Mouse (Mus musculus) left cerebral cortex, postnatal 36 days (tissue): ENCODE data around the gene Cox10. TPM values are rescaled to one million over a fixed set of nuclear protein-coding genes. Genes with fewer than 3 reads are reported as not detected.

Source experiments
- DNase-seq, 2 experiments: peaks; one replicate each; pipeline ENCODE4 v3.0.0; 2021 to 2022; ENCODE audit warnings: low spot score in 2 of 2, mixed read lengths in 1 of 2
- intact Hi-C: fragments of 180-260 bp; cut with DNase I; formaldehyde crosslinking; loops from one replicate; pipeline ENCODE4 v1.15.1; 2025
- total RNA-seq, 2 experiments: library from RNA; stranded (reverse); gene quantifications; 2 replicates each; pipeline ENCODE4 v1.2.3; 2021

The Cox10 gene
- total RNA-seq, 2 experiments from 2014 or later: 21.9 to 23.0 TPM

DNA sequence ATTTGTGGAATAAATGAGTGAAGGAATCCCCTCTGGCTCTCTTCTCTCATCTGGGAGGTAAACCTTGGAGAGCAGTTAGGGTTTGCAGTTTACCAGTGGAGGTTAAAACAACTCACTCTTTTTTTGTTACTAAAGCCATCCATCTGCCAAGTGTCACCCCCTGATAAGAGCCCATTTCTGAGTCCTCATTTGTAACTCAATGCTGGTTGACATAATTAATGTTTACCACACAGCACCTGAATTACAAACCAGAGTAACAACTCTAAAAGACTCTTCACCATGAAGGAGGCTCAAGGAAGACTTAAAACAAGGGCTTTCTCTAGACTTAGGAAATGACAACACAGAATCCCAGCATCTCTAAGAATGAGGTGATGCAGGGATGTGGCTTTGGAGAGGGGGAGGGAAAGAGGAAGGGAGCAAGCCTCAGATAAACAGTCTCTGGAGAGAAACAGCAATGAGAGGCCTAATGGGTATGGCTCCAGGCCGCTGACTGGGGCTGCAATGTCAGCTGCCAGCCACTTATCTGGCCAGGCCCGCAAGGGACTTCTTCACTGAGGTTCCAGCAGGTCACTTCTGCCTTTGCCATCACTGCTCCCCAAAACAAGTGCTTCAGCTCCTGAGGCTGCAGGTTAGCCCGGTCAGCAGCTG is 110.8 kb downstream of the Cox10 start:
- DNase-seq: no peak
- intact Hi-C loops: no loop called here

DNA sequence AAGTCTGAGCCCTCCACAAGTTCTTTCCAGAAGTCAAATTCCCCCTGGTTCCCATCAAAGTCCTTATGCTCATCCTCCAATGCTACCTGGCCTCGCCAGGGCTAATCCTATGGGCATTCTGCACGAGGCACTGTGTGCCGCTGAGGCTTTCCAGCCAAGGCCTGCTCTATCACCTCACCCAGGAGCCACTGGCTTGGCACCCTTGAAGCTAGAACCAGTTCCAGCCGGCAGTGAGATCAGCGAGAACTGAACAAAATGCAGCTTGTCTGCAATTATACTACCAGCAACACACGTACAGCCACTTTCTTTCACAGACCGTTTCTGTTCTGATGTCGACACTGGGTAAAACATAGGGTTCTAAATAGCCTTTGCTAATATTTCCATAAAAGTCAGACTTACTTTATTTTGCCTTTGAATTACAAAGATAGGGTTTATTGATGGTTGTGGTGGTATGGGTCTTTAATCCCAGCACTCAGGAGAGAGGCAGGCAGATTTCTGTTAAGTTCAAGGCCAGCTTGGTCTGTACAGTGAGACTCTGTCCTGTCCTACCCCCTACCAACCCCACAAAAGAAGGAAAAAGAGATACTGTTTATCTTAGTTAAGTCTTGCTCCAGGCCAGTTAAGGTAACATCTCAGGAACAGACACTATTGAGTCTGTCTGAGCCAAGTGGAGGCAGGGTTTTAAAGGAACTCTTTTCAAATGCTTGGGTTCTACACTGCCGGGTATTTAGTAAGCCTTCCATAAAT is 111.5 kb downstream of the Cox10 start:
- intact Hi-C loops: no loop called here
- no peak for DNase-seq

DNA sequence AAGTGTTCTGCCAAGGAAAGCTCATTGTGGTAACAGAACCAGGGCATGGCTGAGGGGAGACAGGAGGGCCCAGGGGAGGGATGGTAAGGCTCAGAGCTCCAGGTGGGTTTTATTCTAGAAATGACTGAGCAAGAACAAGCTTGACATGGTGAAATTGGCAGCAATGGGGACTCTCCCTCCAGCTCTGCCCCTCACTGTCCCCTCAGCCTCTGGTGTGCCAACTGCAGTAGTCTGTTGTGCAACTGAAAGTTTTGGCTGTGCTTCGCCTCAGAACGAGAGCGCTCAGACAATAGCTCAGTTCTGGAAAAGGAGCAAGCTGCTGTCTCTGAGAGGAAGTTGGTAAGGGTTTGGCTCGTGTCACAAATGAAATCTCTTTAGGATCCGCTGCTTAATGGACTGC is 113.8 kb downstream of the Cox10 start:
- DNase-seq: no peak
- intact Hi-C loops: no loop called here

DNA sequence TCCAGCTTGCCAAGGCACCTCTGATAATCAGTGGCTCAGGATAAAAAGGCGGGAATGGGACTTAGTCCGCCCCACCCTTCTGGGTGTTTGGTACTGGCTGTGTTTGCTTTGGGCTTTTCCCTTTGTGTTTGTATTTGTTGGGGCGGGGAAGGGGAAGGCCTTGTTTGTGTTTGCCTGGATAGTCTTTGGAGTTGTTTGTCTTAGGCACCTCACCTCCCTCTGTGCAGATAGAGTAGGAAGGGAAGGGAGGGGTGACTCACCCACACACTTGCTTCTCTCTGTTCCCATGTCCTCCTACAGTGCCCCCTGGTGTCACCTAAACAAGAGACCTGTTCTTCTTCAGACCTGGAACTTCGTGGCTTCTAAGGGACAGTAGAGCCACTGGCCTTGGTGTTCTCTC is 122.1 kb downstream of the Cox10 start:
- intact Hi-C loops: no loop called here
- DNase-seq: no peak

DNA sequence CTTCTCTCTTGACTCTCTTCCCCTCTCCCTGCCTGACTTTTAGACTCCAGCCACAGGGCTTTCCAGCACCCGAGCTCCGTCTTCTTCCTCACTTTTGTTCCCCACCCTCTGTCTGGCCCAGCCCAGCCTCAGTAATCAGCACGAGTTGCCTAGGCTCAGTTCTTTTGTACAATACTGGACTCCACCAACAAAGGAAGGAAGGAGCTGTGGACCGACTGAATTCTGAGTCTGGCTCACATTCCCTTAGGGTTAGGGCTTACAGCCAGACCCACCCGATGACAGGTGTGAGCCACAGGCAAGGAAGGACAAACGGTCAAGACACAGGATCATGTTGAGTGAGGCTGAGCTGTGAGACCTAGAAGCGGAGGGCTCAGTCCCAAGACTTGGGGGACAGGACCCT is 122.5 kb downstream of the Cox10 start:
- intact Hi-C loops: no loop called here
- DNase-seq: no peak

DNA sequence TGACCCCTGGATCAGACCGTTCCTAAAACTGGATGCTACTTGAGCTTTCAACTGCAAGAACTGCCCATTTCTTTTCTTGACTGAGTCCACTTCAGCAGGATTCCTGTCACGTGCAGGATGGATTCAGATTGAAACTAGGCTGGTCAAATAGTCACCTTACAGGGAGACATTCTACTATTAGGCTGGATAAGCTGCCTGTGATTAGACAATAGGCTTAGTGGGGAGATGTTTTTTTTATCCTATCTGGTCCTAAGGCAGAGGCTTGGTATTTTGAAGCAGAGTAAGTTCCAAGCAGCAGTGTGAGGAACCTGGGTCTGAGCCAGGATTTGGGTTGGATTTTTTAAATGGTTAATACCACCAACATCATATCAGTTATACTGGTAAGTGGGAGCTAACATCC is 125.4 kb downstream of the Cox10 start:
- intact Hi-C loops: no loop called here
- DNase-seq: no peak

DNA sequence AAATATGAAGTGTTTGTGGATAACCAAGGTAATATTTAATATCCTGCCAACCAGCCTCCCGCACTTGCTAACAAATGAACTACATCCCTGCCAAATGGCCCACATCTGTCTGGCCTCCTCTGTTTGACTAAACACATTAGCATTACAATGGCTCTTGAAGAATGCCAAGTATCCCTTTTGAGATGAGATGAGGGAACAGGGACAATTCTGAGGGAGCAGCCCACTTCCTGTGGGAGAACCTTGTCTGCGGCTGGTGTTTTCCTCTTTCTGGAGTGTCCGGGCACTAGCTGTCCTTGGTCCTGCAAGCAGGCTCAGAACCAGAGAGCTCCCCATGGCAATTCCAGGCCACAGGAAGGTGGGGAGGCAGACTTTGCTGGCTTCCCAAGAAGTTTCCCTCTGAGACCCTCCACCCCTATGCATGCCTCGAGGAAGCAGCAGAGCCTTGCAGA is 126.5 kb downstream of the Cox10 start:
- DNase-seq: no peak
- intact Hi-C loops: no loop called here

DNA sequence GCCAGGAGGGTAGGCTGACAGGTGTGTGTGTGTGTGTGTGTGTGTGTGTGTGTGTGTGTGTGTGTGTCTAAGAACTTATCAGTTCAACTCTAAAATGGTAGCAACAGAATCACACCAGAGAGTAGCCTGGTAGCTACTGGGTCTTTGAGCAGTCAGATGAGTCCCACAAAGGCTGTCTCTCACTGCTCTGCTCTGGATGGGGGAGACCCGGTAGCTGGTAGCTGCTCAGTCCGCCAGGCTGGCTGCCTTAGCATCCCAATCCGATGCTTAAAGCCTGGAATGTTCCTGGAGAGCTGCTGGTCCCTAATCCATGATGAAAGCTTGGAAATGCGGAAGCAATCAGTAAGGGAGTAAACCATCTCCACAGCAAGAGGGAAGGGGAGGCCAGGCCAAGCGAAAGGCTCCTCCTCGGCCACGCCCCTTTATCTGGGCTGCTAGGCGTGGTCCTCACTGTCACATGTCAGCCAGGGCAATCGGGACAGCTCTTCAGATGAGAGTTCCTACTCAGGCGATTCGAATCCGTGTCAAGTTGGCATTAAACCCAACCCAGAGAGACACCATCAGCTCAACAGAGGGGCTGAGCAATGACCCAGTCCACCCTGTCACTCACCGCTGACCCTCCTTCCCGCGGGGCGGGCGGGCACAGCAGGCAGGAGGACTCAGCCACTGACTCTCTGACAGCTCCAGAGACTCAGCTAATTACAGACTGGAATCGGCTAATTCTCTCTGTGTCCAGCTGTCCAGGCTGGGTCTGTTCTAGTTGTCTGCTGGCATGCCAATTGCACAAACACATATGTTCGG is 127.2 kb downstream of the Cox10 start:
- no peak for DNase-seq
- intact Hi-C loops: no loop called here

DNA sequence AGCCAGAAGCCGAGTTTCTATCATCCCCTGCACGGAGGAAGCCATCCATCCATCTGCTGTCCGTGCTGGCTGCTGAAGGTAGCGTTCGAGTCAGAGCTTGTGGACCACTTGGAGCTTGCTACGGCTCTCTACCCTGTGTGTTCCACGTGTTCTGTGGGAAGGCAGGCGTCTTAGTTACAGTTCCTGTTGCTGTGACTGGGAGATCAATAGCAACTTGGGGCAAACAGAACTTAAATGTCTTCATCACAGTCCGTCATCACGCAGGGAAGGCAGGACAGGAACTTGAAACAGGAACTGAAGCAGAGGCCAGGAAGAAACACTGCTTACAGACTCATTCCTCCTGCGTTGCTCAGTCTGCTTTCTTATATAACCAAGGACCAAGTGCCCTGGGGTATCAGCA is 130.9 kb downstream of the Cox10 start:
- intact Hi-C loops: no loop called here
- no peak for DNase-seq

DNA sequence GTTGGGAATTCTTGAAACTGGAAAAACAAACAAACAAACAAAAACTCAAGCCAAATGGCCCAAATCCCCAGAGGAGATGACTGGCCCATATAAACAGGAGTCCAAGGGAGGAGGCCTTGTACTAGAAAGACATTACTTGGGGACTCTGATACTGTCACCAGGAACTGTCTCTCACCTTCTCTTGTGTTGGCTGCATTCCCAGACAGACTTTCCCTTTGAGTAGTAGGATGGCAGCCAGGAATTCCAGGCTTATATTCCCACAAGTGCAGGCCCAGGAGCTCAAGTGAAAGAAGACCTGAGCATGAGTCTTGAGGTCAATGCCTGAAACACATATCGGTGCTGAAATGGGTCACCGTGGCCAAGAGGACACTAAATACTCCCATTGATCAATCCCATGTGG is 132.2 kb downstream of the Cox10 start:
- intact Hi-C loops: no loop called here
- peak in 1 of 2 experiments; percentile 27 for DNase-seq

DNA sequence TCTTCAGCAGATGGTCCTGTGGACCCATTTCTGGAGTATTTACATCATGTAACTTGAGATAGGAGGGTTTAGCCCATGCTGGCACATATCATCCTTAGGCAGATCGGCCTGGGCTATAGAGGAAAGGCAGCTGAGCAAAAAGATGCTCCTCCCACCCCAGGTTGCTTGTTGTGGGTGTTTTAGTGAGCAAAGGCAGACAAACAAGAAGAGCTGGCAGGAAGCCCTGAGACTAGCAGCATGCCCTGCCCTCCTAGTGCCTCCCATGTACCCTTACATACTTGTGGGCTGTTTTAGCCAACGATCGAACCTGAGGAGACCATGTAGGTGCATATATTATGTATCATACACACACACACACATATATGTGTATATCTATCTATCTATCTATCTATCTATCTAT is 135.3 kb downstream of the Cox10 start:
- DNase-seq: no peak
- intact Hi-C loops: no loop called here

DNA sequence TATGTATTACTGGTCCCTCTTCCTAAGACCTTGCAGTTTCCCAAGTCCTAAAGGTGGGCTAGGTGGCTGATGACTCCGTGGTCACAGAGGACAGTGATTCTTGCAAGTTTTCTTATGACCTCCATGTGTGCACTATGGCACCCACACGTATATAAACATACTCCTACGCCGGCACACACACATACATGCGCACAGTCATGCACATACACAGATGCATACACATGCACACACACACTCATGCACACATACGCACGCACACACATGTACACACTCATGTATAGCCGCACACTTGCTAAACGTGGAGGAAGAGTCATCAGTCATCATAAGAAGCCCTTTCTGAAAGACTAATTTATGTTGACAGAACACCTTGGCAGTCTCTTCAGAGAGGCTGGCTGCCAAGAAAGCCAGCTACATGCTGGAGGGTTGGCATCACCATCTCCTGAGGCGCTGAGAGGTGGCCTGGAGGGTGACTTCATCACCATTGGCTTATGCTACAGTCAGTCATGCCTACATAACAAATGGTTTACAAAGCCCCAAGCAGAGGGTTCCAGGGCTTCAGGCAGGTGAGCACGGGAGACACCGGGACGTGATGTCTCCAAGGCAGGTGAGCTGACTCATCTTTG is 135.9 kb downstream of the Cox10 start:
- intact Hi-C loops: no loop called here
- no peak for DNase-seq

DNA sequence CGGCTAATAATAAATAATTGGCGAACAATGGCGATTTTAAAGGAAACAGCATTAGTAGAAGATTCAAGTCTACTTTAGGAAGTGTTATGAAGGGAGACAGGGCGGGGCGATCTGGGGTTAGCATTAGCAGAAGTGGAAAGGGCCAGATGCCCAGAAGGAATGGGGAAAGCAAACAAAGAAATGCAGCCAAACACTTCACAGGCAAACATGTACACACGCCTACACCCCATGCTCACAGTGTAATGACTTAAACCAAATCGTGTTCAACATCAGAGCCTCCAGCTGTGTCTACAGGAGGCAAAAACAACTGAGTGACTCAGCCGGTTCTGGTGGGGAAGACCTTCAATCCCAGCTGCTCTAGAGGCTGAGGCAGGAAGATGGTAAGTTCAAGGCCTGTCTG is 137.1 kb downstream of the Cox10 start:
- DNase-seq: no peak
- intact Hi-C loops: no loop called here

DNA sequence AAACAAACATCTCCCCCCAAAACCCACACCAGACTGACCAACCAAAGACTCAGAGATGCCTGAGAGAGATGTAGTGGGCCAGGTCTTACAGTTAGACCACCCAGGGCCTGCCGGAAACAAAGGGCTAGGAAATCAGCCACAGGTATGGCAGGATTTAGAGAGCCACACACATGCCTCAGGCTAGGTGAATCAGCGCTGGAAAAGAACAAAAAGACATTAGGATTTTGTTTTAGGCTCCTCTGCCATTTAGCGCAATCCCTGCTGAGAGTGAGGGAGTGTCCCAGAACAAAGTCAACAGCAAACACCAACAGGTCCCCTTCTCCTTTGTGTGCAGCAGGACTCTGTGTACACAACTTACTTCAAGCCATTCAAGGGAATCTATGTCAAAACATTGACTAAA is 142.6 kb downstream of the Cox10 start:
- intact Hi-C loops: no loop called here
- DNase-seq: no peak

DNA sequence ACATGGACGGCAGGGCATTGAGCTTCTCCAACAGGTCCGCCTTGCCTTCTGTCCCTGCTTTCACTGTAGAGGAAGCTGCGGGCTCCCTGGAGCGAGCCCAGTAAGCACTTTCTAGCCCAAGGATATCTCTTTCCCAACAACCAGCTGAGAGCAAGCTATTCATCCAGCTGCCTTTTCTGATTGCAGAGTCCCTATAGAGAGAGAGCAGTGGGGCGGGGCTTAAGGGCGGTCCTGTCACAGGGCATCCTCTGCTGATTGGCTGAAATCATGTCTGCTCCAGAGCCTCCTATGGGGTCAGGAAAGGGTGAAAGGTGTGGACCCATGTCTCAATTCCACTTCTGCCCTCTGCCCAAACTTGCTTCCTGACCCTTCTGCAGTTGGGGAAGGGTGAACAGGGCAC is 152.4 kb downstream of the Cox10 start:
- DNase-seq: no peak
- intact Hi-C loops: loop anchor here (5.0 to 10.0 kb wide), 2 partner anchors 150 to 788 kb away; partner anchors contain the start of gene Cox10

DNA sequence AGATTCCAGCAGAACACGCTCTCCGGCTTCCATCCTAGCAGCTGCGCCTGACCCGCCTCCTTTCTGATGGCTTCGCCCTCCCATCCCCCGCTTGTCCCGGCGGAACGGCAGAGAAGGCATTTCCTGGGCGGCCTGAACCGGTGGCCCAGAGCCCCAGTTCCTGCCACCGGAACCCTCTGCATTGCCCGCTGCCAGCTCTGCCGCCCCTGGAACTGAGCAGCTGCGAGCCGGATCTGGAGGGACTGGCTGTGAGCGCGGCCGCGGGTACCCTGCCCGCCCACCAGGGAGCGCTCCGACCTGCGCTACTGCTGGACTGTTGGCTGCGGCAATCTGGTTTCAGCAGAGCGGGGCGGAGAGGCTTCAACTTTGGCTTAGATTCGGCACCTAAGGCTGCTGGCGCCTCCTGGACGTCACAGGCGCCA is 154.1 kb downstream of the Cox10 start:
- intact Hi-C loops: loop anchor here (5.0 to 10.0 kb wide), 2 partner anchors 152 to 790 kb away; partner anchors contain the start of gene Cox10
- DNase-seq: peak; percentile 61 to 65

DNA sequence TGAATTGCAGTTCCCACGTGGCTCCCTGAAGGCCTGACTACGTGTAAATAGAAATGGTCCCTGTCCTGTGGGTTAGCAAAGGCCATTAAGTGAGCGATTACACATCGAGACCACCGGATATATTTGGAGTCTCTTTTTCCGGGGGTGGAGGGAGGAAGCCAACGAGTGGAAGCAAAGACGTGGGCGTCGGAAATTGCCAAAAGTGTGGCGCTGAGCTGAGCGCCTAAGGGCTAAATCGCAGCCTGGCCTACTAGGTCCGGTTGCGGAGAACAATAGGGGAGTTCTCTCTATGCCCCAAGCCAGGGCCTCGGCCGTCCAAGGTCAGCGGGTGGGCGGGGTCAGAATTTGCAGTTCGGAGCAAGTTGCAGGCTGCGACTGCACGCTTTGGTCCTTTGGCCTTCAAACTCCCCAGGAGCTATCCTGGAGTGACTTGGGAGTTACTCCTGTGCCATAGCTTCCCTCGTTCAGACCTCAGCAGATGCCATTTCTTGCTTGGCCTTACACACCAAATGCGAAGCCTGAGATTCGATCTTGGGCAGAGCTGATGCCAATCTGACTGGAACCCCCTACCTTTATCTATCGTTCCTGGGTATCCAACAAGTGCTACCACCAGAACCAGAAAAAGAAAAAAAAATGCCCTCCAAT is 154.9 kb downstream of the Cox10 start:
- no peak for DNase-seq
- intact Hi-C loops: loop anchor here (5.0 to 10.0 kb wide), 2 partner anchors 790 to 973 kb away; no protein-coding TSS in a partner anchor

DNA sequence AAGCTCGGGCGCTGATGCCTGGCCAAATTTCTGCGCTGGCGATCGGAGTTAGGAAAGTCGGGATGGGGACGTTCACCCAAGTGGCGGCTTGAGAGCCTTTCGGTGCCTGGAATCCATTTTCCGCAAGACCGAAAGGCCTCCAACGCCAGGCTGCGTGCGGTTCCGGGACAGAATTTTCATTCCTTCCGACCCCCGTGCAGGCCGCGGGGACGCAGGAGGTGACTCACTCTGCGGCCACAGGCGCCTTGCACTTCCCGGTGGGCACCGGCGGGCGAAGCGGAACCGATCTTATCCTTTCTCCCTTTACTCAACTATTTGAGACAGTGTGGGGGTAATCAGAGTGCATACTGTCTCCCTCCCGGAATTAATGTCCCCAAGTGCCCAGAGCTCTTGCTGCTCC is 155.9 kb downstream of the Cox10 start:
- intact Hi-C loops: loop anchor here (2.0 to 10.0 kb wide), 3 partner anchors 791 to 1045 kb away; no protein-coding TSS in a partner anchor
- no peak for DNase-seq

DNA sequence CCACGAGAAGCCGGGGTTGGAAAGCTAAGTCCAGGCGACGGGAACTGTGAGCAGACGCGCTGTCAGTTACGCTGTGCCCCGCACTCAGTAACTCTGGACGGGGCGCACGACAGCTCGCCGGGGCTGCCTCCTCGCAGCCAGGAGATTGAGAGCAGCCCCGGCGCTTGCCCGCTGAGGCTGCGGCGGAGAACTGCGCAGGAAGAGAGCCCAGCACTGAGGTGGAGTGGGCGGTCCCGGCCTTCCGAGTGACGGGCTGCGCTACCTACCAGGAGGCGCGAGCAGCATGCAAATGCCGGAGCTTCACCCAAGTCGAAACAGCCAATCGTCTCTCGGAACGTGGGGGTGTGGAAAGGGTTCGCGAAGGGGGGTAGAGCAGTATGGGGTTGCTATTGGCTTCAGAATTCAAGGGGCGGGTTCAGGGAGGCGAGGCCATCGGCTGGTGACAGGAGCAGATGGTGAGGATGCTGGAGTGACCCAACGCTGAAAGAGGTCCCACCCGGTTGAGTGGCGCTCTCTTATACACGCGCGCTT is 157.1 kb downstream of the Cox10 start, which contains the start of gene Hs3st3b1:
TSS of gene Hs3st3b1 (minus strand) at position 200 of the 531 bp plus-strand sequence.
- peak; percentile 78 to 80 for DNase-seq
- intact Hi-C loops: loop anchor here (2.0 to 10.0 kb wide), 3 partner anchors 793 to 1047 kb away; no protein-coding TSS in a partner anchor
